Mouse (Mus musculus): Measurements from ENCODE around the gene Gm21985.
"Not testable (repeated sequence)": the region's sequence is repeated elsewhere in the genome, so short reads cannot be mapped to it uniquely, and the experiment has no call there.

The Gm21985 gene

GRCm38 (mm10) chr2:112265448-112266241 lies 469 bp upstream of the Gm21985 start, which contains the start of gene Slc12a6:
Gene Slc12a6 (plus strand): TSS chr2:112265825.
- DNase-seq: peak; percentile 97

GRCm38 (mm10) chr2:112266780-112267179 lies 666 bp downstream of the Gm21985 start:
- peak; percentile 34 for DNase-seq

GRCm38 (mm10) chr2:112267547-112268269 lies 1.6 kb downstream of the Gm21985 start:
- no peak for DNase-seq

GRCm38 (mm10) chr2:112270011-112270410 lies 3.9 kb downstream of the Gm21985 start:
- no peak for DNase-seq

GRCm38 (mm10) chr2:112272909-112273308 lies 6.8 kb downstream of the Gm21985 start:
- DNase-seq: no peak

GRCm38 (mm10) chr2:112273474-112273873 lies 7.4 kb downstream of the Gm21985 start:
- no peak for DNase-seq

GRCm38 (mm10) chr2:112276870-112277269 lies 10.8 kb downstream of the Gm21985 start:
- no peak for DNase-seq

GRCm38 (mm10) chr2:112282846-112283245 lies 16.7 kb downstream of the Gm21985 start:
- DNase-seq: no peak

GRCm38 (mm10) chr2:112284363-112285030 lies 18.4 kb downstream of the Gm21985 start:
- no peak for DNase-seq

- no peak for DNase-seq
These were observed 18.9 kb downstream of the Gm21985 start for GRCm38 (mm10) chr2:112285031-112285390.

GRCm38 (mm10) chr2:112286062-112286461 lies 19.9 kb downstream of the Gm21985 start:
- DNase-seq: not testable (repeated sequence)

- DNase-seq: no peak
These were observed 20.9 kb downstream of the Gm21985 start for GRCm38 (mm10) chr2:112287059-112287458.

- DNase-seq: no peak
These were observed 23.4 kb downstream of the Gm21985 start for GRCm38 (mm10) chr2:112289507-112289906.

GRCm38 (mm10) chr2:112292823-112293222 lies 26.7 kb downstream of the Gm21985 start:
- no peak for DNase-seq

GRCm38 (mm10) chr2:112296211-112296610 lies 30.1 kb downstream of the Gm21985 start:
- no peak for DNase-seq

GRCm38 (mm10) chr2:112298221-112298620 lies 32.1 kb downstream of the Gm21985 start:
- no peak for DNase-seq

GRCm38 (mm10) chr2:112308671-112309070 lies 42.6 kb downstream of the Gm21985 start:
- DNase-seq: no peak

GRCm38 (mm10) chr2:112309161-112309600 lies 43.1 kb downstream of the Gm21985 start:
- DNase-seq: no peak

- DNase-seq: no peak
These were observed 49.5 kb downstream of the Gm21985 start for GRCm38 (mm10) chr2:112315638-112316037.

GRCm38 (mm10) chr2:112318227-112318626 lies 52.1 kb downstream of the Gm21985 start:
- DNase-seq: no peak

GRCm38 (mm10) chr2:112318905-112319304 lies 52.8 kb downstream of the Gm21985 start:
- no peak for DNase-seq

GRCm38 (mm10) chr2:112328069-112328777 lies 62.1 kb downstream of the Gm21985 start:
- DNase-seq: no peak
